Mouse (Mus musculus): ENCODE data around the gene Stambpl1. TPM values are rescaled to one million over a fixed set of nuclear protein-coding genes. Genes with fewer than 3 reads are reported as not detected.

Gene Stambpl1
- polyA plus RNA-seq (2012) = 3.9 and 4.7 TPM in 2 replicates

GRCm38 (mm10) chr19:34192008-34192963, at the start of gene Stambpl1:
Gene Stambpl1 (plus strand): TSS chr19:34192229.

GRCm38 (mm10) chr19:34165891-34166290, 26.1 kb upstream of the Stambpl1 start, which contains the start of gene Ankrd22:
Gene Ankrd22 (minus strand): TSS chr19:34166053.

GRCm38 (mm10) chr19:34254880-34255681, 63.1 kb downstream of the Stambpl1 start, which contains the start of gene Acta2:
Gene Acta2 (minus strand): TSS chr19:34255590.

Other genes with a start within 250 kb of the Stambpl1 start
- gene Lipf, start 231.0 kb upstream of the Stambpl1 start, polyA plus RNA-seq (2012) = not detected in 2 replicates
- gene Lipk, start 183.9 kb upstream of the Stambpl1 start, polyA plus RNA-seq (2012) = not detected in 2 replicates
- gene Lipn, start 124.9 kb upstream of the Stambpl1 start, polyA plus RNA-seq (2012) = not detected in 2 replicates
- gene Lipm, start 91.3 kb upstream of the Stambpl1 start, polyA plus RNA-seq (2012) = not detected in 2 replicates
- gene Ankrd22, start 26.2 kb upstream of the Stambpl1 start, polyA plus RNA-seq (2012) = 0.03 and 0.14 TPM in 2 replicates
- not detected in 2 replicates for gene Acta2, start 63.4 kb downstream of the Stambpl1 start, polyA plus RNA-seq (2012)
- 0.05 and 0.11 TPM in 2 replicates for gene Fas, start 98.4 kb downstream of the Stambpl1 start, polyA plus RNA-seq (2012)